Mouse (Mus musculus) mature B cell (primary cell): ENCODE measurements around the gene Hist2h2ab.

Experiments
- in situ Hi-C: fragments of 300-500 bp; cut with MboI; formaldehyde crosslinking; loops from 2 replicates; pipeline ENCODE4 v1.14.3; 2019

The Hist2h2ab gene

DNA sequence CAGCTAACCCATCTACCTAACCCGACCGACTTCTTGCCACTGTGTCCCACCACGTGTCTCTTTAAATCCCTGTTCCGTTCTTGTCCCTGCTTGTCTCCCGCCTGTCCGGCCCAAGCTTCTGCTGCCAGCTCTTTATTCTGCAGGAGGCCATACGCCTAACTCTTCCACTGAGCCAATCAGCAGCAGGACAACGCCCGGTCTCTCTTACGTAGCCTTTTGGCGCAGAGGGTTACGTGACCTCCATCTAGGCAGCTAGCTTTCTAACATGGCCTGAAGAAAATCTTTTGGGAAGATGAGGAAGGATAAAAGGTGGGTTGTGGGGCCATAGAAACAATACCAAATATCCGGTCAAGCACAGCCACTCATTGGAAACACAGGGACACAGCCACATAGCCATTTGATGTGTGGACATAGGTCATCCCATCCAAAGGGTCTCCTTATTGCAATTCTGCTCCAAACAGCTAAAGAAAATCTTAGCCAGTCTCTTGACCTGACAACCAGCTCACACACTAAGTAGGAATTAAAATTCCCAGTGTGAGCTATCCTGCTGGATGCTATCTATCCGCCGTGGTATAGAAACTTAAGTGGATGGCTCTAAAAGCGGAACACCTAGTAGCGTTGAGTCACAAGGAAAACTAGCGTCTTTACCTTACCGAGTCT lies 42.7 kb downstream of the Hist2h2ab start:
- in situ Hi-C loops, result no loop called here

DNA sequence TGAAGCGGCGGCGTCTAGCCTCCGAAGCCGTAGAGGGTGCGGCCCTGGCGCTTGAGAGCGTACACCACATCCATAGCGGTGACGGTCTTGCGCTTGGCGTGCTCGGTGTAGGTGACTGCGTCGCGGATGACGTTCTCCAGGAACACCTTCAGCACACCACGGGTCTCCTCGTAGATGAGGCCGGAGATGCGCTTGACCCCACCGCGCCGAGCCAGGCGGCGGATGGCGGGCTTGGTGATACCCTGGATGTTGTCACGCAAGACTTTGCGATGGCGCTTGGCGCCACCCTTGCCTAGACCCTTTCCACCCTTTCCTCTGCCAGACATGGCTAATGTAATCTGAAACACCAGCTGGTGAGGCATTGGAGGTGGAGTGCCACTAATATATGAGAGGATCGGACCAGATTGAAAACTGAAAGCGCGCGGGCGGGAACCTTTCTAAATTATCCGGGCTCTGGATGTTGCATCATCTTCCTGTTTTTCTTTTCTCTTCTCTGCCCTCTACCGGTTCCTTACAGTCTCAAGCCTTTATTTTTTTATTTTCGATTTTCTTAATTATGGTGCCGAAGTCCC lies 43.4 kb downstream of the Hist2h2ab start, which contains the start of gene Hist2h4:
Hist2h4 (minus strand) TSS at position 333 of the 572 bp plus-strand sequence.
- in situ Hi-C loops, result no loop called here

DNA sequence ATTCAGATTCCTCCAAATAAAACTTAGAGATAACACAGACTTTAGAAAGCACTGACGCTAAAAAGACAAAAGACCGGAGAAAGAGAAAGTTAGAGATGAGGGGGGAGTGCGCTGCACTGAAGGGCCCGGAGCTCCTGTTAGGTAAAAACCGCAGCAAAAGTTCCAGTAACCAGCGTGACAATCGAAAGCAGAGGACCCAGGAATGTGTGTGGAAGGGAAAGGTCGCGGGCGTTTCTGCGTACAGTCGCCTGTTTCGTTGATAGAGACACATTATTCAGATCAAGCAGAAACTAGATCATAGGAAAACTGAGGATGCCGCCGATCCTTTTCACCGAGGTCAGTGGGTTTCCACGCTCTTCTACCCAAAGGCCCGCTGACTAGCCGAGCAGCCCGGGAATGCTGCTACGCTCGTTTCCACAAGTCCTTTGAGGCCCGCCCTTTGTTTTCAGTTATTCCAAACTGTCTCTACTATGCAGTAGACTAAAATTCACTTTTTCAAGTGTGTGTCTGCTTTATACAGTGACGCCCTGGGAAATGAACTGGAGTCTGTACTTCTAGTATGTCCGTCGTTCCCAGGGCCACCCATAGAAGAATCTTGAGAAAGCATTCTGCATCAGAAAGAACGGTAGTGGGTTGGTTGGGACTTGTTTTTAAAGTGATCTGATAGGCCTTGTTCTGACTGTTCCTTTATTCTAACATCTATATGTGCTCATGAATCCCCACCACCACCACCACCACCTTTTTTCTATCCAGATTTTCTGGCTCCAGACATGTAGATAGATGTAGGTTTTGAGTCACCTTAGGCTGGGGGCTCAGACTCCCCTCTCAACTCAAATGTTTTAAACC lies 44.1 kb downstream of the Hist2h2ab start:
- in situ Hi-C loops, result no loop called here

- in situ Hi-C loops, result no loop called here
Observed at GRCm38 (mm10) chr3:96264404-96264949, 44.8 kb downstream of the Hist2h2ab start.

- in situ Hi-C loops, result loop anchor here (5.0 kb wide), 1 partner anchor 44 kb away; the partner anchor contains the start of genes Hist2h2ac and Hist2h2be
Observed at GRCm38 (mm10) chr3:96266132-96266710, 46.6 kb downstream of the Hist2h2ab start.

DNA sequence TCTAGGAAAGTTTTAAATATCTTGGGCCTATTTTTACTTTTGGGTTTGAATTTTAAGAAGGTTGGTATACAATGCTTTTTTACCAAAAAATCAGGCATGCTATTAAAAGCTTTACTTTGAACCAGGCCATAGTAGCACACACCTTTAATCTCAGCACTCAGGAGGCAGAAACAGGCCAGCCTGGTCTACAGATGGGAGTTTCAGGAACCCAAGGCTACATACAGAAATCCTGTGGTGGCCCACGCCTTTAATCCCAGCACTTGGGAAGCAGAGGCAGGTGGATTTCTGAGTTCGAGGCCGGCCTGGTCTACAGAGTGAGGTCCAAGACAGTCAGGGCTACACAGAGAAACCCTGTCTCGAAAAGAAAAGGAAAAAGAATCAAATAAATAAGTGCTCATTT lies 47.9 kb downstream of the Hist2h2ab start:
- in situ Hi-C loops, result loop anchor here (5.0 kb wide), 1 partner anchor 45 kb away; the partner anchor contains the start of genes Hist2h2ac and Hist2h2be

GRCm38 (mm10) chr3:96268051-96268775 lies 48.5 kb downstream of the Hist2h2ab start, which contains the start of gene Hist2h3b:
Gene Hist2h3b (plus strand): TSS chr3:96268654.
- in situ Hi-C loops, result loop anchor here (5.0 kb wide), 1 partner anchor 46 kb away; the partner anchor contains the start of genes Hist2h2ac and Hist2h2be

DNA sequence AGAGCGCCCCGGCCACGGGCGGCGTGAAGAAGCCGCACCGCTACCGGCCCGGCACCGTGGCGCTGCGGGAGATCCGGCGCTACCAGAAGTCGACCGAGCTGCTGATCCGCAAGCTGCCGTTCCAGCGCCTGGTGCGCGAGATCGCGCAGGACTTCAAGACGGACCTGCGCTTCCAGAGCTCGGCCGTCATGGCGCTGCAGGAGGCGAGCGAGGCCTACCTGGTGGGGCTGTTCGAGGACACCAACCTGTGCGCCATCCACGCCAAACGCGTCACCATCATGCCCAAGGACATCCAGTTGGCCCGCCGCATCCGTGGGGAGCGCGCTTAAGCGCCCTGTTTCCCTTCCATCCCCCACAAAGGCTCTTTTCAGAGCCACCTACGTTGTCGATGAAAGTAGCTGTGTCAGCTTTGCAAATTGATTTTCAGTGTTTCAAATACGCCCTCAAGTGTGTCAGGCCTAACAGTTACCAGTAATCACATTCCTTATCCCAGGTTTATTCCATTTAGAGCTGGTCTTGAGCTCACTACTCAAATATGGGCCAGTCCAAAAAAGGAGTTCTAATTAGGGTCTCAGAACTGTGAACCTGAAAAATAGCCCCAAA lies 49.2 kb downstream of the Hist2h2ab start:
- in situ Hi-C loops, result loop anchor here (5.0 kb wide), 1 partner anchor 47 kb away; the partner anchor contains the start of genes Hist2h2ac and Hist2h2be
